8 mouse cellular contexts compared by ENCODE assay signal in the genomic region with DNA sequence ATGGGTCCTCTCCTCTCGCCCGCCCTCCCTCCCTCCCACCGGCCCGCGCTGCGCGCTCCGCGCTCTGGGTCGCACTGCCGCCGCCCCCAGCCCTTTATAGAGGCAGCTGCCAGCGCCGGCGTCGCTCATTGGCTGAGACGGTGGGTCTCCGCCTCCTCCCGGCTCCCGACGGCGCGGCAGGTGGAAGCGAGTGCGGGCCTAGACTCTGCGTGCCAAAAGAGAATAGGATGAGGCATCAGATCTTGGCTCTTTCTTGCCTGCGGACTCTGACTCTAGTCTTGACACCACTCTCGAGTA. TPM values are rescaled to one million over a fixed set of nuclear protein-coding genes. Genes with fewer than 3 reads are reported as not detected.
A peak's percentile ranks its signal among the peaks of the same experiment; 100 is the strongest.
DNase-seq lines count a peak whose midpoint lies in the region; ATAC-seq and TF ChIP-seq lines count a peak whose summit lies in the region.

Gene Elavl3 (minus strand): TSS at position 66 of the 297 bp plus-strand sequence.

- TF ChIP-seq EP300 in ES-Bruce4 (IDR thresholded peaks at IDR 0.05; ENCODE audit: insufficient read depth, low read depth, low read length): no peak

- H3K4me1 ChIP-seq in ES-Bruce4 (ENCODE audit: control insufficient read depth, insufficient read depth, low read length): peaks cover 5% of the 10 kb centered on the region
- peaks cover 36% of the 10 kb centered on the region for H3K4me1 ChIP-seq in intestine, embryonic 15.5 days (replicated peaks)
- peaks cover 45% of the 10 kb centered on the region for H3K4me1 ChIP-seq in liver, embryonic 15.5 days (replicated peaks)
- H3K4me1 ChIP-seq in stomach, embryonic 14.5 days (ENCODE audit: control insufficient read depth, insufficient read depth, low read length): peaks cover 16% of the 10 kb centered on the region; the same call in 1 of the 2 replicates

- no peak for ATAC-seq in intestine, embryonic 15.5 days
- no peak for ATAC-seq in liver, embryonic 15.5 days (ENCODE audit: insufficient read depth)
- no peak for ATAC-seq in stomach, embryonic 14.5 days (ENCODE audit: insufficient number of reproducible peaks, insufficient read depth, low FRiP score, low read depth)
- no peak for ATAC-seq in monocyte, adult 5-6 weeks (replicated peaks; ENCODE audit: insufficient number of reproducible peaks, low FRiP score, low TSS enrichment, poor library complexity, severe bottlenecking)

- peak; percentile 47 for DNase-seq in adrenal gland, postnatal 25 days
- DNase-seq in adrenal gland, postnatal 14 days: no peak
- DNase-seq in embryo, embryonic 9.5 days (ENCODE audit: extremely low spot score): peak; percentile 61

- TF ChIP-seq POLR2A in ES-Bruce4 (IDR thresholded peaks at IDR 0.05; ENCODE audit: insufficient read depth, low read length): peak; percentile 80

- H3K4me3 ChIP-seq in ES-Bruce4 (ENCODE audit: low read depth, low read length): peak within 1 kb of the TSS; percentile 68
- H3K4me3 ChIP-seq in intestine, embryonic 15.5 days (replicated peaks): peak within 1 kb of the TSS; percentile 35
- peak within 1 kb of the TSS; percentile 33 for H3K4me3 ChIP-seq in liver, embryonic 15.5 days (replicated peaks)
- H3K4me3 ChIP-seq in stomach, embryonic 14.5 days (ENCODE audit: low read depth, low read length): peak within 1 kb of the TSS; percentile 30

- H3K36me3 ChIP-seq in ES-Bruce4 (ENCODE audit: control insufficient read depth, insufficient read depth, low read length, poor library complexity, severe bottlenecking): no peaks in the 10 kb centered on the region
- peaks cover 3% of the 10 kb centered on the region; the same call in 1 of the 2 replicates for H3K36me3 ChIP-seq in intestine, embryonic 15.5 days
- H3K36me3 ChIP-seq in liver, embryonic 15.5 days (replicated peaks): 0 out of 2 replicates have a peak, but pooled peaks cover 1% of the 10 kb centered on the region
- H3K36me3 ChIP-seq in stomach, embryonic 14.5 days (ENCODE audit: control insufficient read depth, insufficient read depth, low read length): no peaks in the 10 kb centered on the region

- WGBS in intestine, embryonic 15.5 days: 2% methylated on average over 22 of the region's 28 CpGs
- WGBS in liver, embryonic 15.5 days (ENCODE audit: insufficient replicate concordance): 2% methylated on average over 28 of the region's 28 CpGs
- WGBS in stomach, embryonic 14.5 days: 3% methylated on average over 18 of the region's 28 CpGs

- peak within 1 kb of the TSS; percentile 58 for H3K9ac ChIP-seq in ES-Bruce4 (ENCODE audit: low read depth, poor library complexity, severe bottlenecking)
- H3K9ac ChIP-seq in intestine, embryonic 15.5 days: no peak within 1 kb of the TSS
- H3K9ac ChIP-seq in liver, embryonic 15.5 days: no peak within 1 kb of the TSS
- no peak within 1 kb of the TSS for H3K9ac ChIP-seq in stomach, embryonic 14.5 days (replicated peaks; ENCODE audit: low read depth, low read length)

- no peak for TF ChIP-seq CTCF in ES-Bruce4 (IDR thresholded peaks at IDR 0.05; ENCODE audit: low read depth, low read length)

- H3K4me2 ChIP-seq in intestine, embryonic 15.5 days (replicated peaks): peak within 1 kb of the TSS; percentile 79
- H3K4me2 ChIP-seq in liver, embryonic 15.5 days: peak within 1 kb of the TSS; percentile 56
- H3K4me2 ChIP-seq in stomach, embryonic 14.5 days (replicated peaks; ENCODE audit: low read depth, low read length): peak within 1 kb of the TSS; percentile 61

- no peak within 1 kb of the TSS for H3K27ac ChIP-seq in ES-Bruce4 (ENCODE audit: insufficient read depth, low read length)
- no peak within 1 kb of the TSS for H3K27ac ChIP-seq in intestine, embryonic 15.5 days
- no peak within 1 kb of the TSS for H3K27ac ChIP-seq in liver, embryonic 15.5 days (replicated peaks)
- no peak within 1 kb of the TSS for H3K27ac ChIP-seq in stomach, embryonic 14.5 days (ENCODE audit: low read length)

- no peaks in the 10 kb centered on the region; the same call in 1 of the 2 replicates for H3K27me3 ChIP-seq in ES-Bruce4 (ENCODE audit: control insufficient read depth, insufficient read depth, low read length, poor library complexity, severe bottlenecking)
- H3K27me3 ChIP-seq in intestine, embryonic 15.5 days (replicated peaks): peaks cover 58% of the 10 kb centered on the region
- peaks cover 91% of the 10 kb centered on the region for H3K27me3 ChIP-seq in liver, embryonic 15.5 days
- H3K27me3 ChIP-seq in stomach, embryonic 14.5 days (ENCODE audit: control insufficient read depth, insufficient read depth, low read length): peaks cover 35% of the 10 kb centered on the region

- no peaks in the 10 kb centered on the region for H3K9me3 ChIP-seq in ES-Bruce4 (replicated peaks; ENCODE audit: control insufficient read depth, insufficient read depth, low read length, poor library complexity, severe bottlenecking)
- no peaks in the 10 kb centered on the region for H3K9me3 ChIP-seq in intestine, embryonic 15.5 days
- H3K9me3 ChIP-seq in liver, embryonic 15.5 days (replicated peaks): 0 out of 2 replicates have a peak, but pooled peaks cover 3% of the 10 kb centered on the region
- H3K9me3 ChIP-seq in stomach, embryonic 14.5 days (ENCODE audit: control insufficient read depth, low read depth, low read length): no peaks in the 10 kb centered on the region

RNA-seq across cellular contexts. Expression of gene Elavl3, which starts in this region (rescaled TPM):
- total RNA-seq in adrenal gland, postnatal 25 days (2021): 0.90 and 2.9 TPM in 2 replicates
- total RNA-seq in adrenal gland, postnatal 14 days (2021): 2.4 and 3.0 TPM in 2 replicates
- polyA plus RNA-seq in ES-Bruce4 (2011; ENCODE audit: insufficient read depth, insufficient read length, low read depth, missing spikeins): 8.3 and 10.6 TPM in 2 replicates
- polyA plus RNA-seq in intestine, embryonic 15.5 days (2015; fragmentation: Nextera tagmentation; extraction: Ambion mirVana): 2.8 and 2.9 TPM in 2 replicates
- polyA plus RNA-seq in liver, embryonic 15.5 days (2015; fragmentation: Nextera tagmentation; extraction: Ambion mirVana): 0.02 and 0.05 TPM in 2 replicates
- polyA plus RNA-seq in stomach, embryonic 14.5 days (2014; fragmentation: Nextera tagmentation; extraction: Ambion mirVana): 5.6 and 5.7 TPM in 2 replicates
- not detected in 3 replicates for total RNA-seq in monocyte, adult 5-6 weeks (2017)
